Mouse (Mus musculus) heart, adult 18-20 months (tissue): ENCODE data around the gene Prrg2. TPM values are rescaled to one million over a fixed set of nuclear protein-coding genes. Genes with fewer than 3 reads are reported as not detected.
"Not testable (repeated sequence)": the region's sequence is repeated elsewhere in the genome, so short reads cannot be mapped to it uniquely, and the experiment has no call there.

Experiments used
- DNase-seq, 2 experiments: peaks; one replicate each; pipeline ENCODE4 v3.0.0; 2021 to 2022; ENCODE audit warnings: mixed read lengths in 1 of 2
- total RNA-seq, 2 experiments: library from RNA; stranded (reverse); gene quantifications; 2 replicates each; pipeline ENCODE4 v1.2.3; 2021

The Prrg2 gene
- total RNA-seq, 2 experiments from 2014 or later, result 7.8 TPM

- no peak for DNase-seq
Observed at GRCm38 (mm10) chr7:45035631-45036030, 26.8 kb downstream of the Prrg2 start.

GRCm38 (mm10) chr7:45033722-45034359 lies 28.6 kb downstream of the Prrg2 start:
- no peak for DNase-seq

GRCm38 (mm10) chr7:45030857-45031256 lies 31.6 kb downstream of the Prrg2 start:
- no peak for DNase-seq

GRCm38 (mm10) chr7:45029995-45030394 lies 32.5 kb downstream of the Prrg2 start:
- DNase-seq, result no peak

- DNase-seq, result no peak
Observed at GRCm38 (mm10) chr7:45028351-45028750, 34.1 kb downstream of the Prrg2 start.

- no peak for DNase-seq
Observed at GRCm38 (mm10) chr7:45027761-45028160, 34.7 kb downstream of the Prrg2 start.

- DNase-seq, result no peak
Observed at GRCm38 (mm10) chr7:45026256-45026655, 36.2 kb downstream of the Prrg2 start.

- DNase-seq, result peak; percentile 45 to 51
Observed at GRCm38 (mm10) chr7:45025601-45026220, 36.8 kb downstream of the Prrg2 start.

- DNase-seq, result no peak
Observed at GRCm38 (mm10) chr7:45024281-45025248, 37.9 kb downstream of the Prrg2 start.

- not testable (repeated sequence) for DNase-seq
Observed at GRCm38 (mm10) chr7:45023711-45024110, 38.8 kb downstream of the Prrg2 start.

- DNase-seq, result no peak
Observed at GRCm38 (mm10) chr7:45020225-45020624, 42.3 kb downstream of the Prrg2 start.

- peak; percentile 89 to 94 for DNase-seq
Observed at GRCm38 (mm10) chr7:45019031-45019571, 43.4 kb downstream of the Prrg2 start.

- peak; percentile 95 to 99 for DNase-seq
Observed at GRCm38 (mm10) chr7:45017242-45018061, 45.0 kb downstream of the Prrg2 start, which contains the start of gene Rras. TSS of gene Rras (plus strand) at chr7:45017961.

GRCm38 (mm10) chr7:45016761-45017160 lies 45.7 kb downstream of the Prrg2 start:
- no peak for DNase-seq

GRCm38 (mm10) chr7:45015957-45016612 lies 46.4 kb downstream of the Prrg2 start, which contains the start of gene Scaf1:
TSS of gene Scaf1 (minus strand) at chr7:45016363.
- peak; percentile 99 to 100 for DNase-seq

- DNase-seq, result no peak
Observed at GRCm38 (mm10) chr7:45015344-45015956, 47.0 kb downstream of the Prrg2 start.

GRCm38 (mm10) chr7:45014096-45014451 lies 48.4 kb downstream of the Prrg2 start:
- DNase-seq, result no peak

GRCm38 (mm10) chr7:45013366-45014095 lies 48.9 kb downstream of the Prrg2 start:
- no peak for DNase-seq

- DNase-seq, result no peak
Observed at GRCm38 (mm10) chr7:45012824-45013223, 49.7 kb downstream of the Prrg2 start.

- DNase-seq, result no peak
Observed at GRCm38 (mm10) chr7:45012011-45012410, 50.5 kb downstream of the Prrg2 start.
